Mouse (Mus musculus): ENCODE data around the gene Rasl10b. TPM values are rescaled to one million over a fixed set of nuclear protein-coding genes. Genes with fewer than 3 reads are reported as not detected.

Gene Rasl10b
- polyA plus RNA-seq, 1 experiment, result 5.3 TPM

DNA sequence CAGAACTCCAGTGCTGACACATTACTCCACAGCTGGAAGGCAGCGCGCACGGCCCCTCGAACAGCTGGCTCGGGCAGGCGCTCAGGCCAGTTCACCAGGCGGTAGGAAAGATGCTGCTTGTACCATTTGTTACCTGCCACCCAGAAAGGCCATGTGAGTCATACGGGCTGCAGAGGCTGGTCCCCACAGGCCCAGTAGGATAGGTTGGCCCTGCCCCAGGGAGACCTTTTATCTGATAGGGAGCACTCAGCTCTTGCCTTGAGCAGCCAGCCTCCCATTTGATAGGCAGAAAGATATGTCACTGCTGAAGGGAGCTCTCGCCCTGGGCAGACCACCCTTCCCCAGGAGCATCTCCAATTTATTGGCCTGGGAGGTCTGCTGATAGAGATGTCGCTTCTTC lies 38.7 kb downstream of the Rasl10b start:
- Histone ChIP-seq H3K4me1 (replicated peaks; ENCODE audit: control insufficient read depth, insufficient read depth, low read length) (peaks cover 8% of the 10 kb centered on the region), H3K4me3 (ENCODE audit: control insufficient read depth, insufficient read depth, low read length) (no peak overlapping the region), H3K27ac (ENCODE audit: control insufficient read depth, insufficient read depth, low read length) (no peak overlapping the region), H3K36me3 (ENCODE audit: control insufficient read depth, insufficient read depth, low read length) (no peaks in the 10 kb centered on the region), H3K27me3 (ENCODE audit: control insufficient read depth, insufficient read depth, low read length) (0 out of 2 replicates have a peak, but pooled peaks cover 4% of the 10 kb centered on the region)
- TF ChIP-seq POLR2A (IDR thresholded peaks at IDR 0.05; ENCODE audit: control insufficient read depth, extremely low read depth, insufficient read depth, low read length, poor library complexity), result no peak
- no peak for TF ChIP-seq CTCF (IDR thresholded peaks at IDR 0.05; ENCODE audit: borderline replicate concordance, control insufficient read depth, extremely low read depth, insufficient read depth, low read length, poor library complexity)
- DNase-seq, result no peak
- WGBS, result 86% methylated on average over 10 of the region's 10 CpGs

- Histone ChIP-seq H3K27ac (ENCODE audit: control insufficient read depth, insufficient read depth, low read length) (no peak overlapping the region), H3K27me3 (ENCODE audit: control insufficient read depth, insufficient read depth, low read length) (0 out of 2 replicates have a peak, but pooled peaks cover 4% of the 10 kb centered on the region), H3K4me3 (ENCODE audit: control insufficient read depth, insufficient read depth, low read length) (no peak overlapping the region), H3K36me3 (ENCODE audit: control insufficient read depth, insufficient read depth, low read length) (no peaks in the 10 kb centered on the region), H3K4me1 (replicated peaks; ENCODE audit: control insufficient read depth, insufficient read depth, low read length) (peaks cover 6% of the 10 kb centered on the region)
- DNase-seq, result no peak
- TF ChIP-seq POLR2A (IDR thresholded peaks at IDR 0.05; ENCODE audit: control insufficient read depth, extremely low read depth, insufficient read depth, low read length, poor library complexity) (no peak), CTCF (IDR thresholded peaks at IDR 0.05; ENCODE audit: borderline replicate concordance, control insufficient read depth, extremely low read depth, insufficient read depth, low read length, poor library complexity) (no peak)
- WGBS, result 91% methylated on average over 16 of the region's 16 CpGs
Measured at GRCm38 (mm10) chr11:83448021-83448926, 39.3 kb downstream of the Rasl10b start.

DNA sequence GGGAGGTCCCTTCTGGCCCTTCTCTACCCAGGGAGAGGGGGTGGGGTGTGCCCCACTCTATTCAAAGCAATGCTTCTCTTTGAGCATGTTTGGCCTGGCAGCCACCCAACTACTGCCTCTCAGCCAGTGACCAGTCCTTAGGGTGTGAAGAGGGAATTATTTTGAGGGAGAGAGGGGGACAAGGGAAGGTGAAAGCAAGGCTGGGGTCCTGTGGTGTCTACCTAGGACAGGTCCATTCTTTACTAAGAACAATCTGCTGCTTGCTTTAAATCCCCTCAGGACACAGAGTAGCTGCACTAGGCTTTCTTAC lies 39.9 kb downstream of the Rasl10b start:
- Histone ChIP-seq H3K27ac (ENCODE audit: control insufficient read depth, insufficient read depth, low read length) (no peak overlapping the region), H3K4me3 (ENCODE audit: control insufficient read depth, insufficient read depth, low read length) (no peak overlapping the region), H3K36me3 (ENCODE audit: control insufficient read depth, insufficient read depth, low read length) (no peaks in the 10 kb centered on the region), H3K4me1 (replicated peaks; ENCODE audit: control insufficient read depth, insufficient read depth, low read length) (peaks cover 6% of the 10 kb centered on the region), H3K27me3 (ENCODE audit: control insufficient read depth, insufficient read depth, low read length) (0 out of 2 replicates have a peak, but pooled peaks cover 4% of the 10 kb centered on the region)
- DNase-seq, result no peak
- no peak for TF ChIP-seq POLR2A (IDR thresholded peaks at IDR 0.05; ENCODE audit: control insufficient read depth, extremely low read depth, insufficient read depth, low read length, poor library complexity)
- TF ChIP-seq CTCF (IDR thresholded peaks at IDR 0.05; ENCODE audit: borderline replicate concordance, control insufficient read depth, extremely low read depth, insufficient read depth, low read length, poor library complexity), result no peak

DNA sequence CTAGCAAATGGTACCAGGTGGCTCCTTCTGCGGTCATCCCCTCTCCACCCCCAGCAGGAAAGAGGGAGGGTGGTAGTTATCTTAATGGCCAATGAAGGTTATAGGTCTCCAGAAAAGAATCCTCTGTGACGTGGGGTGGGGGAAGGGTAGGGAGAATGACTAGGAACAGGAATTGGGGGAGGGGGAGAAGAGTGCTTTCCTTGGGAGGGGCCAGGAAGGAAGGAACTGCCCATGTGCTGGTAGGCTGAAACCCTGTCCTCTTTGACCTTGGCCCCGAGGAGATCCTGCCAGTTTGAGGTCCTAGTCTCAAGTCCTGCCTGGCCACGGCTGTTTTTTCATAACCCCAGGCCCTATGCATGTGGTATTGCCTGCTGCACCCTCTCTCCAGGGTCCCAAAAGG lies 40.4 kb downstream of the Rasl10b start:
- no peak for DNase-seq
- Histone ChIP-seq H3K36me3 (ENCODE audit: control insufficient read depth, insufficient read depth, low read length) (no peaks in the 10 kb centered on the region), H3K27me3 (ENCODE audit: control insufficient read depth, insufficient read depth, low read length) (0 out of 2 replicates have a peak, but pooled peaks cover 4% of the 10 kb centered on the region), H3K27ac (ENCODE audit: control insufficient read depth, insufficient read depth, low read length) (no peak overlapping the region), H3K4me1 (replicated peaks; ENCODE audit: control insufficient read depth, insufficient read depth, low read length) (peaks cover 6% of the 10 kb centered on the region), H3K4me3 (ENCODE audit: control insufficient read depth, insufficient read depth, low read length) (no peak overlapping the region)
- TF ChIP-seq POLR2A (IDR thresholded peaks at IDR 0.05; ENCODE audit: control insufficient read depth, extremely low read depth, insufficient read depth, low read length, poor library complexity) (no peak), CTCF (IDR thresholded peaks at IDR 0.05; ENCODE audit: borderline replicate concordance, control insufficient read depth, extremely low read depth, insufficient read depth, low read length, poor library complexity) (no peak)
- WGBS, result 73% methylated on average over 4 of the region's 4 CpGs

DNA sequence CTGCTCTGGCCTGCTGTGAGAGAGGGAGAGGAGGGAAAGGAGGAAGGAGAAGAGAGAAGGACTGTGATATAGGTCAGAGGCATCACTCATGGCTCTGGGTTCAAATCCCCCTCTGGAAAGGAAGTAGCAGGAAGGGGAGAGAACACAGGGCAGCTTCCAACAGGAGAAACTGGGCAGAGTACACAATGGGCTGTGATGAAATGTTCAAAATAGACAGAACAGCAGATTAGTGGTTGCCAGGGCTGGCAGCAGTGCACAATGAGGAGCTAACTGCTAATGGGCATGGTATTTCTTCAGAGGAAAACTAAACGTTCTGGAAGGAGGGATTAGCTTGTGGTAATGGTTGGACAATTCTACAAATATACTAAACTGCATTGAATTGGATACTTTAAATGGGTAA lies 41.6 kb downstream of the Rasl10b start:
- Histone ChIP-seq H3K27me3 (ENCODE audit: control insufficient read depth, insufficient read depth, low read length) (no peaks in the 10 kb centered on the region), H3K4me1 (replicated peaks; ENCODE audit: control insufficient read depth, insufficient read depth, low read length) (0 out of 2 replicates have a peak, but pooled peaks cover 2% of the 10 kb centered on the region), H3K4me3 (ENCODE audit: control insufficient read depth, insufficient read depth, low read length) (no peak overlapping the region), H3K36me3 (ENCODE audit: control insufficient read depth, insufficient read depth, low read length) (no peaks in the 10 kb centered on the region), H3K27ac (ENCODE audit: control insufficient read depth, insufficient read depth, low read length) (no peak overlapping the region)
- no peak for DNase-seq
- WGBS, result 73% methylated on average over 1 of the region's 1 CpGs
- TF ChIP-seq POLR2A (IDR thresholded peaks at IDR 0.05; ENCODE audit: control insufficient read depth, extremely low read depth, insufficient read depth, low read length, poor library complexity), result no peak
- TF ChIP-seq CTCF (IDR thresholded peaks at IDR 0.05; ENCODE audit: borderline replicate concordance, control insufficient read depth, extremely low read depth, insufficient read depth, low read length, poor library complexity), result no peak

- H3K4me3 ChIP-seq (ENCODE audit: control insufficient read depth, insufficient read depth, low read length), result no peak overlapping the region
- WGBS, result 93% methylated on average over 10 of the region's 10 CpGs
- no peak for DNase-seq
- TF ChIP-seq CTCF (IDR thresholded peaks at IDR 0.05; ENCODE audit: borderline replicate concordance, control insufficient read depth, extremely low read depth, insufficient read depth, low read length, poor library complexity) (no peak), POLR2A (IDR thresholded peaks at IDR 0.05; ENCODE audit: control insufficient read depth, extremely low read depth, insufficient read depth, low read length, poor library complexity) (no peak)
- H3K27me3 ChIP-seq (ENCODE audit: control insufficient read depth, insufficient read depth, low read length), result no peaks in the 10 kb centered on the region
- no peak overlapping the region for H3K27ac ChIP-seq (ENCODE audit: control insufficient read depth, insufficient read depth, low read length)
- no peaks in the 10 kb centered on the region for H3K36me3 ChIP-seq (ENCODE audit: control insufficient read depth, insufficient read depth, low read length)
- 0 out of 2 replicates have a peak, but pooled peaks cover 2% of the 10 kb centered on the region for H3K4me1 ChIP-seq (replicated peaks; ENCODE audit: control insufficient read depth, insufficient read depth, low read length)
Measured at GRCm38 (mm10) chr11:83451281-83451680, 42.3 kb downstream of the Rasl10b start.
